Mouse (Mus musculus) urinary bladder, postnatal 25 days (tissue): ENCODE measurements around the gene Utp4.
A peak's percentile ranks its signal among the peaks of the same experiment; 100 is the strongest.

Experiments used
- DNase-seq: peaks from one replicate; pipeline ENCODE4 v3.0.0; 2022; ENCODE audit warnings: low spot score

The Utp4 gene

GRCm38 (mm10) chr8:106937081-106937800 is 43.8 kb downstream of the Utp4 start:
- no peak for DNase-seq

- DNase-seq = no peak
Observed at GRCm38 (mm10) chr8:106941806-106942205, 48.4 kb downstream of the Utp4 start.

GRCm38 (mm10) chr8:106943874-106944418 is 50.5 kb downstream of the Utp4 start:
- DNase-seq = no peak

GRCm38 (mm10) chr8:106944756-106945155 is 51.3 kb downstream of the Utp4 start:
- DNase-seq = peak; percentile 14

- no peak for DNase-seq
Observed at GRCm38 (mm10) chr8:106948678-106949243, 55.3 kb downstream of the Utp4 start.

- DNase-seq = no peak
Observed at GRCm38 (mm10) chr8:106951707-106952106, 58.3 kb downstream of the Utp4 start.

GRCm38 (mm10) chr8:106953571-106953970 is 60.1 kb downstream of the Utp4 start:
- no peak for DNase-seq

GRCm38 (mm10) chr8:106957086-106957485 is 63.6 kb downstream of the Utp4 start:
- DNase-seq = no peak

- no peak for DNase-seq
Observed at GRCm38 (mm10) chr8:106958212-106958611, 64.8 kb downstream of the Utp4 start.

GRCm38 (mm10) chr8:106959626-106960025 is 66.2 kb downstream of the Utp4 start:
- no peak for DNase-seq

- no peak for DNase-seq
Observed at GRCm38 (mm10) chr8:106962322-106962721, 68.9 kb downstream of the Utp4 start.

GRCm38 (mm10) chr8:106963365-106963764 is 69.9 kb downstream of the Utp4 start:
- no peak for DNase-seq

- DNase-seq = no peak
Observed at GRCm38 (mm10) chr8:106964573-106964972, 71.1 kb downstream of the Utp4 start.

- DNase-seq = no peak
Observed at GRCm38 (mm10) chr8:106969964-106970363, 76.5 kb downstream of the Utp4 start.

GRCm38 (mm10) chr8:106971916-106972315 is 78.5 kb downstream of the Utp4 start:
- DNase-seq = no peak
